Mouse (Mus musculus) hindbrain, postnatal 0 days (tissue): ENCODE data around the gene Lamtor3. TPM values are rescaled to one million over a fixed set of nuclear protein-coding genes. Genes with fewer than 3 reads are reported as not detected.

ENCODE experiments used
- ATAC-seq: fragments of 200-750 bp; cut with Nextera tagmentation; 2 replicates; pipeline ENCODE4 v1.8.0; 2017; ENCODE audit warnings: mild to moderate bottlenecking, moderate TSS enrichment, moderate library complexity
- DNase-seq: peaks from one replicate; pipeline ENCODE4 v3.0.0-alpha.2; 2015; ENCODE audit warnings: low spot score
- H3K27ac ChIP-seq: fragments of 300-500 bp; sonication (generic); 2 replicates; pipeline ENCODE4 v1.5.1; 2014; ENCODE audit warnings: mild to moderate bottlenecking
- H3K27me3 ChIP-seq: fragments of 300-500 bp; sonication (generic); 2 replicates; pipeline ENCODE4 v1.6.1; 2014; ENCODE audit warnings: low read length, mixed read lengths; ENCODE audit not compliant: insufficient read depth
- H3K36me3 ChIP-seq: fragments of 300-500 bp; sonication (generic); 2 replicates; pipeline ENCODE4 v1.6.1; 2014; ENCODE audit warnings: low read length, mixed read lengths; ENCODE audit not compliant: insufficient read depth
- H3K4me1 ChIP-seq: fragments of 300-500 bp; sonication (generic); 2 replicates; pipeline ENCODE4 v1.6.1; 2014; ENCODE audit warnings: antibody characterized with exemption, low read length, mixed read lengths; ENCODE audit not compliant: insufficient read depth
- H3K4me2 ChIP-seq: fragments of 300-500 bp; sonication (generic); 2 replicates; pipeline ENCODE4 v1.6.1; 2014; ENCODE audit warnings: low read depth, mild to moderate bottlenecking, low read length, moderate library complexity, mixed read lengths
- H3K4me3 ChIP-seq: fragments of 300-500 bp; sonication (generic); 2 replicates; pipeline ENCODE4 v1.5.1; 2014; ENCODE audit warnings: low read length
- H3K9ac ChIP-seq: fragments of 300-500 bp; sonication (generic); replicated peaks from 2 replicates; pipeline ENCODE4 v1.6.1; 2014; ENCODE audit warnings: mild to moderate bottlenecking, low read length, moderate library complexity, mixed read lengths
- H3K9me3 ChIP-seq: fragments of 300-500 bp; sonication (generic); 2 replicates; pipeline ENCODE4 v1.6.1; 2016; ENCODE audit warnings: low read length, mixed read lengths
- CTCF ChIP-seq: IDR thresholded peaks from 2 replicates; pipeline ENCODE4 v1.5.1; 2016; ENCODE audit warnings: antibody characterized with exemption, control low read depth, low read depth
- WGBS: fragments of 180-500 bp; shearing (Covaris S2); extraction: QIAGEN DNeasy Blood & Tissue Kit; methylation state at CpG from one replicate; pipeline ENCODE4 v1.1.7; 2014; 5-methylcytosine and 5-hydroxymethylcytosine counted together
- polyA plus RNA-seq: library from polyadenylated mRNA; unstranded; fragments of >200 nt; fragmentation: Nextera tagmentation; extraction: Ambion mirVana; gene quantifications from 2 replicates; pipeline ENCODE4 v1.2.1, GENCODE M21; 2015
- total RNA-seq: library from RNA; depleted of rRNA; stranded (reverse); fragments of >200 nt; gene quantifications from 2 replicates; pipeline ENCODE4 v1.2.3, GENCODE M21; 2014; rRNA removed

Lamtor3 gene
- 78.9 and 84.2 TPM in 2 replicates for total RNA-seq
- 108 and 112 TPM in 2 replicates for polyA plus RNA-seq

DNA sequence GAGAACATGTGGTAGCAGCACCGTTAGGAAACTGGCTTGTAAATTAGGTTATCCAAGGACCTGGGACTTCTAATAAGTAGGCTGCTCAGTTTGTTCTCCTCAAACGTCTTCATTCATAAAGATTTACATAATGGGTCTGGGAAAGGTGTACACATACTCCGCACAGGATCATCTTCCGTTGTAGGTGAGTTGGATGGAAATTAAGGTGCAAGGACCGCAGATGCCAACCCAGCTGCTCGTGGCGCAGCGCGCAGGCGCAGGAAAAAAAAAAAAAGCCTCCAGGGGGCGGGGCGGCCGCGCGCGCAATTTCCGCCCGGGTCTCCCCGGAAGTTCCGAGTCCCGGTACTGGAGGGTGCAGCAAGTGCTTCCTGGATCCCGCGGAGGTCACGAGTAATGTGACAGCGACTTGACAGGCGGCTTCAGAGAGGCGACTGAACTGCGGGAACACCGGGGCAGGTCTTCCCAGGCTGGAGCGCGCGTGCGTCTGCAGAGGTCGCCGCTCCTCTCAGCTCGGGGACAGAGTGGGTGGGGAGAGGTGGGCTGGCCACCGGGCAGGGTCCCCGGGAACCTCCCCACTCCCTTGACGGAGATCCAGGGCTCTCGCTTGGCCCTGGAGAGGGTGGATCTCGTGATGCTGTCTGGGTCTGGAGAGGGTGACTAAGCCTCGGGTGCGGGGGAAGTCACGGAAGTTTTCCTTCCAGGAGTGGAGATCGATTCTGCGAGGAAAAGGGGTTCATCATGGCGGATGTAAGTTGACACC, at the start of gene Lamtor3:
Gene Lamtor3, plus strand, starts transcription at position 335 of the 760 bp plus-strand sequence.
- Histone ChIP-seq H3K27me3 (no peaks in the 10 kb centered on the region), H3K4me1 (peaks cover 3% of the 10 kb centered on the region; the same call in 1 of the 2 replicates), H3K27ac (peak within 1 kb of the TSS; percentile 86), H3K9ac (peak within 1 kb of the TSS; percentile 77), H3K4me2 (peak within 1 kb of the TSS; percentile 66), H3K9me3 (no peaks in the 10 kb centered on the region), H3K4me3 (peak within 1 kb of the TSS; percentile 66), H3K36me3 (peaks cover 14% of the 10 kb centered on the region; the same call in 1 of the 2 replicates)
- ATAC-seq (peak; percentile 94), DNase-seq (peak; percentile 93)
- WGBS: under 1% methylated on average over 47 of the region's 47 CpGs
- no peak; the same call in 1 of the 2 replicates for TF ChIP-seq CTCF

- Histone ChIP-seq H3K4me2 (peak overlapping the region; percentile 81; the same call in 1 of the 2 replicates), H3K9ac (no peak overlapping the region), H3K9me3 (no peaks in the 10 kb centered on the region), H3K36me3 (no peaks in the 10 kb centered on the region), H3K27me3 (no peaks in the 10 kb centered on the region), H3K4me3 (no peak overlapping the region), H3K27ac (no peak overlapping the region), H3K4me1 (peaks cover 6% of the 10 kb centered on the region; the same call in 1 of the 2 replicates)
- ATAC-seq (no peak), DNase-seq (no peak)
- no peak for TF ChIP-seq CTCF
- 85% methylated on average over 9 of the region's 9 CpGs for WGBS
Observed at GRCm38 (mm10) chr3:137869395-137869794, 48.9 kb upstream of the Lamtor3 start.

- Histone ChIP-seq H3K36me3 (no peaks in the 10 kb centered on the region), H3K4me2 (no peak overlapping the region), H3K9me3 (no peaks in the 10 kb centered on the region), H3K4me1 (no peaks in the 10 kb centered on the region), H3K4me3 (no peak overlapping the region), H3K27ac (no peak overlapping the region), H3K27me3 (no peaks in the 10 kb centered on the region), H3K9ac (no peak overlapping the region)
- DNase-seq (no peak), ATAC-seq (no peak)
- 89% methylated on average over 3 of the region's 3 CpGs for WGBS
- no peak for TF ChIP-seq CTCF
Observed at GRCm38 (mm10) chr3:137879313-137879712, 39.0 kb upstream of the Lamtor3 start.

DNA sequence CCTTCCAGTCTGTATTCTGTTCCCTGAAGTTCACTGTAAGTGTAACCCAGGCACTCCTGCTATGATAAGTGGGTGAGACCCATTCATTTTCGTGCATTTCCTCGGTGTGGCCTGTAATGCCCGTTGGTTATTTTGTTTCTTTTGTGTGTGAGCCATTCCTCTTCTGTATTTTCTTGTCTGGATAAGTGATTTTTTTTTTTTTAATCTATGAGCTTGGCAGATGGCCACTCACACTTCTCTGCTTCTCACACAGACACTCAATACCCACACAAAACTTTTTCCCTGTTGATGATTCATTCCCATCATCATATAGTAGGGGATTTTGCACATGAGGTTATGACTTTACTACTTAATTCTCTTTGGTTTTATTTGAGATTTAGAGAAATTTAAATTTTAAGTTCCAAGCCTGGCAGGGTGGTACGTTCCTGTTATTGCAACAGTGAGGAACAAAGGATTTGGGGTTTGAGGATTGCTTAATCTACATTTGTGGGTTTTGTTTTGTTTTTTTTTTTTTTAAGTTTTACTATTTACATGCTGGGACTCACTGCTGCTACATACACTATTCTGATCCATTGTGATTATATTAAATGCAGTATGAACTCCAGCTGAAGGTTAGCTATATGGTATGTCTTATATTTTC, 38.1 kb upstream of the Lamtor3 start:
- no peak overlapping the region for H3K27ac ChIP-seq
- H3K4me2 ChIP-seq: no peak overlapping the region
- ATAC-seq (no peak), DNase-seq (no peak)
- no peaks in the 10 kb centered on the region for H3K4me1 ChIP-seq
- H3K9me3 ChIP-seq: no peaks in the 10 kb centered on the region
- WGBS: 63% methylated on average over 4 of the region's 4 CpGs
- H3K9ac ChIP-seq: no peak overlapping the region
- H3K27me3 ChIP-seq: no peaks in the 10 kb centered on the region
- no peak for TF ChIP-seq CTCF
- H3K4me3 ChIP-seq: no peak overlapping the region
- no peaks in the 10 kb centered on the region for H3K36me3 ChIP-seq

DNA sequence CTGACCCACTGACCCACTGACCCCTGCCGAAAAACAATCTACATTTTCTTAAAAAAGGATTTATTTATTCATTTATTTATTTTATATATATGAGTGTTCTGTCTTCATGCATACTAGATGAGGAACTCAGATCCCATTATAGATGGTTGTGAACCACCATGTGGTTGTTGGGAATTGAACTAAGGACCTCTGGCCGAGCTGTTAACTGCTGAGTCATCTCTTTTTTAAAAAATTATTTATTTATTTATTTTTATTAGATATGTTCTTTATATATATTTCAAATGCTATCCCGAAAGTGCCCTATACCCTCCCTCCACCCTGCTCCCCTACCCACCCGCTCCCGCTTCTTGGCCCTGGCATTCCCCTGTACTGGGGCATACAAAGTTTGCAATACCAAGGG, 37.2 kb upstream of the Lamtor3 start:
- no peaks in the 10 kb centered on the region for H3K9me3 ChIP-seq
- H3K27ac ChIP-seq: no peak overlapping the region
- ATAC-seq (no peak), DNase-seq (no peak)
- no peak overlapping the region for H3K4me2 ChIP-seq
- WGBS: 92% methylated on average over 5 of the region's 5 CpGs
- no peaks in the 10 kb centered on the region for H3K27me3 ChIP-seq
- H3K4me3 ChIP-seq: no peak overlapping the region
- TF ChIP-seq CTCF: no peak
- no peaks in the 10 kb centered on the region for H3K36me3 ChIP-seq
- H3K9ac ChIP-seq: no peak overlapping the region
- no peaks in the 10 kb centered on the region for H3K4me1 ChIP-seq

GRCm38 (mm10) chr3:137887961-137888360, 30.3 kb upstream of the Lamtor3 start:
- Histone ChIP-seq H3K27ac (no peak overlapping the region), H3K9me3 (no peaks in the 10 kb centered on the region), H3K4me2 (no peak overlapping the region), H3K4me3 (no peak overlapping the region), H3K27me3 (no peaks in the 10 kb centered on the region), H3K4me1 (no peaks in the 10 kb centered on the region), H3K9ac (no peak overlapping the region), H3K36me3 (peaks cover 6% of the 10 kb centered on the region; the same call in 1 of the 2 replicates)
- no peak for TF ChIP-seq CTCF
- 68% methylated on average over 7 of the region's 7 CpGs for WGBS
- DNase-seq (no peak), ATAC-seq (no peak)
